Mouse (Mus musculus): ENCODE results near the gene Gstm7. TPM values are rescaled to one million over a fixed set of nuclear protein-coding genes. Genes with fewer than 3 reads are reported as not detected.
"Not testable (repeated sequence)": the region's sequence is repeated elsewhere in the genome, so short reads cannot be mapped to it uniquely, and the experiment has no call there.

Gene Gstm7
- polyA plus RNA-seq, 1 experiment from 2014 or later = 89.2 TPM

GRCm38 (mm10) chr3:107953906-107954305, 22.3 kb upstream of the Gstm7 start:
- no peaks in the 10 kb centered on the region for H3K9me3 ChIP-seq (replicated peaks)
- H3K4me2 ChIP-seq = no peak overlapping the region
- no peak; the same call in 1 of the 2 replicates for ATAC-seq
- WGBS = 90% methylated on average over 5 of the region's 5 CpGs
- no peaks in the 10 kb centered on the region for H3K27me3 ChIP-seq
- H3K36me3 ChIP-seq (ENCODE audit: poor library complexity, severe bottlenecking) = no peaks in the 10 kb centered on the region
- no peak overlapping the region for H3K27ac ChIP-seq
- H3K9ac ChIP-seq = no peak overlapping the region
- H3K4me1 ChIP-seq = peaks cover 6% of the 10 kb centered on the region; the same call in 1 of the 2 replicates
- no peak overlapping the region for H3K4me3 ChIP-seq

- peaks cover 6% of the 10 kb centered on the region; the same call in 1 of the 2 replicates for H3K4me1 ChIP-seq
- no peak overlapping the region for H3K4me3 ChIP-seq
- H3K9me3 ChIP-seq (replicated peaks) = no peaks in the 10 kb centered on the region
- 17% methylated on average over 6 of the region's 6 CpGs for WGBS
- H3K27me3 ChIP-seq = no peaks in the 10 kb centered on the region
- H3K4me2 ChIP-seq = no peak overlapping the region
- H3K27ac ChIP-seq = no peak overlapping the region
- ATAC-seq = peak; percentile 83
- no peak overlapping the region for H3K9ac ChIP-seq
- no peaks in the 10 kb centered on the region for H3K36me3 ChIP-seq (ENCODE audit: poor library complexity, severe bottlenecking)
Observed at GRCm38 (mm10) chr3:107953328-107953755, 21.7 kb upstream of the Gstm7 start.

GRCm38 (mm10) chr3:107950531-107950930, 18.9 kb upstream of the Gstm7 start:
- ATAC-seq = no peak
- no peaks in the 10 kb centered on the region for H3K36me3 ChIP-seq (ENCODE audit: poor library complexity, severe bottlenecking)
- H3K27me3 ChIP-seq = no peaks in the 10 kb centered on the region
- no peaks in the 10 kb centered on the region for H3K9me3 ChIP-seq (replicated peaks)
- H3K9ac ChIP-seq = no peak overlapping the region
- no peak overlapping the region for H3K27ac ChIP-seq
- no peak overlapping the region for H3K4me3 ChIP-seq
- 84% methylated on average over 11 of the region's 11 CpGs for WGBS
- no peak overlapping the region for H3K4me2 ChIP-seq
- H3K4me1 ChIP-seq = peaks cover 6% of the 10 kb centered on the region; the same call in 1 of the 2 replicates

GRCm38 (mm10) chr3:107949461-107949860, 17.8 kb upstream of the Gstm7 start:
- not testable (repeated sequence) for H3K36me3 ChIP-seq (ENCODE audit: poor library complexity, severe bottlenecking); H3K9me3 ChIP-seq (replicated peaks); H3K27me3 ChIP-seq; ATAC-seq; H3K27ac ChIP-seq; H3K4me2 ChIP-seq; H3K4me3 ChIP-seq; H3K9ac ChIP-seq; H3K4me1 ChIP-seq
- WGBS = 86% methylated on average over 1 of the region's 1 CpGs

- H3K4me2 ChIP-seq = no peak overlapping the region
- no peak overlapping the region for H3K9ac ChIP-seq
- no peak overlapping the region for H3K27ac ChIP-seq
- 53% methylated on average over 4 of the region's 4 CpGs for WGBS
- no peak for ATAC-seq
- 0 out of 2 replicates have a peak, but pooled peaks cover 3% of the 10 kb centered on the region for H3K4me1 ChIP-seq
- H3K36me3 ChIP-seq (ENCODE audit: poor library complexity, severe bottlenecking) = no peaks in the 10 kb centered on the region
- H3K4me3 ChIP-seq = no peak overlapping the region
- no peaks in the 10 kb centered on the region for H3K9me3 ChIP-seq (replicated peaks)
- no peaks in the 10 kb centered on the region for H3K27me3 ChIP-seq
Observed at GRCm38 (mm10) chr3:107945729-107946128, 14.1 kb upstream of the Gstm7 start.

GRCm38 (mm10) chr3:107943239-107943990, 11.8 kb upstream of the Gstm7 start, which contains the start of gene Gstm6:
Gene Gstm6 (minus strand): TSS chr3:107943749.
- Histone ChIP-seq H3K36me3 (ENCODE audit: poor library complexity, severe bottlenecking) (no peaks in the 10 kb centered on the region), H3K27ac (no peak within 1 kb of the TSS), H3K9me3 (replicated peaks) (no peaks in the 10 kb centered on the region), H3K9ac (peak within 1 kb of the TSS; percentile 41), H3K27me3 (no peaks in the 10 kb centered on the region), H3K4me1 (0 out of 2 replicates have a peak, but pooled peaks cover 3% of the 10 kb centered on the region), H3K4me2 (peak within 1 kb of the TSS; percentile 53), H3K4me3 (peak within 1 kb of the TSS; percentile 28)
- WGBS = 14% methylated on average over 20 of the region's 20 CpGs
- peak; percentile 87 for ATAC-seq

- no peak overlapping the region for H3K4me3 ChIP-seq
Observed at GRCm38 (mm10) chr3:107941261-107941660, 9.6 kb upstream of the Gstm7 start.

GRCm38 (mm10) chr3:107940524-107940923, 8.9 kb upstream of the Gstm7 start:
- no peak for ATAC-seq
- H3K9ac ChIP-seq = no peak overlapping the region
- H3K4me2 ChIP-seq = no peak overlapping the region
- H3K36me3 ChIP-seq (ENCODE audit: poor library complexity, severe bottlenecking) = no peaks in the 10 kb centered on the region
- no peak overlapping the region for H3K27ac ChIP-seq
- no peaks in the 10 kb centered on the region for H3K9me3 ChIP-seq (replicated peaks)
- 87% methylated on average over 7 of the region's 7 CpGs for WGBS
- no peaks in the 10 kb centered on the region for H3K27me3 ChIP-seq
- H3K4me1 ChIP-seq = 0 out of 2 replicates have a peak, but pooled peaks cover 3% of the 10 kb centered on the region
- H3K4me3 ChIP-seq = no peak overlapping the region

More at GRCm38 (mm10) chr3:107941261-107941660, 9.6 kb upstream of the Gstm7 start:
- H3K27ac ChIP-seq = no peak overlapping the region
- H3K4me2 ChIP-seq = no peak overlapping the region
- no peak for ATAC-seq
- H3K9ac ChIP-seq = no peak overlapping the region
- no peaks in the 10 kb centered on the region for H3K27me3 ChIP-seq
- no peaks in the 10 kb centered on the region for H3K36me3 ChIP-seq (ENCODE audit: poor library complexity, severe bottlenecking)
- H3K4me1 ChIP-seq = 0 out of 2 replicates have a peak, but pooled peaks cover 3% of the 10 kb centered on the region
- H3K9me3 ChIP-seq (replicated peaks) = no peaks in the 10 kb centered on the region
- 77% methylated on average over 4 of the region's 4 CpGs for WGBS

GRCm38 (mm10) chr3:107939830-107940229, 8.2 kb upstream of the Gstm7 start:
- no peaks in the 10 kb centered on the region for H3K9me3 ChIP-seq (replicated peaks)
- no peak for ATAC-seq
- WGBS = 60% methylated on average over 4 of the region's 4 CpGs
- 0 out of 2 replicates have a peak, but pooled peaks cover 3% of the 10 kb centered on the region for H3K4me1 ChIP-seq
- H3K27ac ChIP-seq = no peak overlapping the region
- H3K4me2 ChIP-seq = no peak overlapping the region
- no peaks in the 10 kb centered on the region for H3K27me3 ChIP-seq
- H3K36me3 ChIP-seq (ENCODE audit: poor library complexity, severe bottlenecking) = no peaks in the 10 kb centered on the region
- H3K4me3 ChIP-seq = no peak overlapping the region
- no peak overlapping the region for H3K9ac ChIP-seq

- H3K9ac ChIP-seq = no peak overlapping the region
- 0 out of 2 replicates have a peak, but pooled peaks cover 3% of the 10 kb centered on the region for H3K4me1 ChIP-seq
- ATAC-seq = no peak
- 45% methylated on average over 3 of the region's 3 CpGs for WGBS
- no peak overlapping the region for H3K4me3 ChIP-seq
- H3K27ac ChIP-seq = no peak overlapping the region
- no peak overlapping the region for H3K4me2 ChIP-seq
- H3K27me3 ChIP-seq = no peaks in the 10 kb centered on the region
- H3K9me3 ChIP-seq (replicated peaks) = no peaks in the 10 kb centered on the region
- H3K36me3 ChIP-seq (ENCODE audit: poor library complexity, severe bottlenecking) = no peaks in the 10 kb centered on the region
Observed at GRCm38 (mm10) chr3:107939403-107939802, 7.8 kb upstream of the Gstm7 start.

- no peak overlapping the region for H3K4me3 ChIP-seq
- H3K9ac ChIP-seq = no peak overlapping the region
- H3K4me2 ChIP-seq = no peak overlapping the region
- no peak overlapping the region for H3K27ac ChIP-seq
- H3K9me3 ChIP-seq (replicated peaks) = no peaks in the 10 kb centered on the region
- H3K4me1 ChIP-seq = peaks cover 11% of the 10 kb centered on the region
- no peaks in the 10 kb centered on the region for H3K27me3 ChIP-seq
- no peaks in the 10 kb centered on the region for H3K36me3 ChIP-seq (ENCODE audit: poor library complexity, severe bottlenecking)
- WGBS = 56% methylated on average over 3 of the region's 3 CpGs
- no peak for ATAC-seq
Observed at GRCm38 (mm10) chr3:107935888-107936287, 4.3 kb upstream of the Gstm7 start.

- WGBS = 95% methylated on average over 3 of the region's 3 CpGs
- no peaks in the 10 kb centered on the region for H3K27me3 ChIP-seq
- no peak for ATAC-seq
- no peak overlapping the region for H3K9ac ChIP-seq
- no peaks in the 10 kb centered on the region for H3K36me3 ChIP-seq (ENCODE audit: poor library complexity, severe bottlenecking)
- peaks cover 18% of the 10 kb centered on the region for H3K4me1 ChIP-seq
- H3K4me2 ChIP-seq = no peak overlapping the region
- H3K4me3 ChIP-seq = no peak overlapping the region
- H3K27ac ChIP-seq = no peak overlapping the region
- no peaks in the 10 kb centered on the region for H3K9me3 ChIP-seq (replicated peaks)
Observed at GRCm38 (mm10) chr3:107935268-107935667, 3.7 kb upstream of the Gstm7 start.

Data from forebrain, embryonic 13.5 days (tissue).